Mouse (Mus musculus): ENCODE results near the gene Gm17349.

Gene Gm17349

DNA sequence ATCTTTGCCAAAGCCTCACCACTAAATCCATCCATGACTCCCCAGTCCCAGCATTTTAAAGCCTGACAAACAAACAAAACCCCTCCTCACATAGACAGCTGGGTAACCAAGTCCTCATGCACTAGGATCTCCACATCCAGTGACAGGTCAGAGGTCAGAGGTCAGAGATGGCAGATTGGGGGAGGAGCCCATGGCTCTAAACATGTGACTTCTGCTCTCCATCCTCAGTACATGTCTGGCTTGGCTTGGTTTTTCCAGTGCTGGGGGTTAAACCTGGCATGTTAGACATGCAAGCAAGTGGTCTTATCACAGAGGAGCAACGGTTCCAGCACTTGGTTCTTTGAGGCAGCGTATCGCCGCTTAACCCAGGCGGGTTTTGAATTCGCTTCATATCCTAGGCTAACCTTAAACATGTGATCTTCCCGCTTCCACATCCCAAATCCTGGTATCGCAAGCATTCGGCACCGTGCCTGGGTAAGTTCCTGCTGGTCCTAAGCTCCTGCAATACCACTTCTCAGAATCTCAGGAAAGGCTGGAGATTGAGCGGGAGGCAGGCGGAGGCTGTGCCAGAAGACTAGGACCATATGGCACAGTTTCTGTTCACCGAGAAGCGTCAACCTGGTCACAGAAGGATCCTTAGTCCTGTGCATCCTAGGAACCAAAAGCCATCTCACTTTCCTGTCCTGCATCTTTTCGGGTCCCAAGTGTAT lies 44.0 kb downstream of the Gm17349 start:
- no peak for DNase-seq (ENCODE audit: low read depth)

- DNase-seq (ENCODE audit: low read depth) = no peak
Observed at GRCm38 (mm10) chr15:99658437-99658836, 46.9 kb downstream of the Gm17349 start.

DNA sequence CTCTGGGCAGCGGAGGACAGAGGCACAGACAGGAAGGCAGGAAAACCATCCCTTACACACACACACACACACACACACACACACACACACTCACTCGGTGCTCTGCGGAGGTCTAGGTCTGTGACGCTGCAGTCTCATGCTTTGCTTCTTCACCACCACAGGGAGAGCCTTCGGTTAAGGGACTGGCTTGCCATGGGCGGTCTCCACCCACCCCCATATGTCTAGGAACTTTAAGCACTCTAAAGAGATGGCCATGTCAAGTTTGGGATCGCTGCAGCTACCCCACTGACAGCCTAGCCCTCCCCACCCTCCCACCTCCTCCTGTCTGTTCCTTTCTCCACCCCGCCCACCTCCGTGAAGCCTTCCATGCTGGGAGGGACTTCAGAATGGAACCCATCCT lies 49.3 kb downstream of the Gm17349 start:
- DNase-seq (ENCODE audit: low read depth) = no peak

DNA sequence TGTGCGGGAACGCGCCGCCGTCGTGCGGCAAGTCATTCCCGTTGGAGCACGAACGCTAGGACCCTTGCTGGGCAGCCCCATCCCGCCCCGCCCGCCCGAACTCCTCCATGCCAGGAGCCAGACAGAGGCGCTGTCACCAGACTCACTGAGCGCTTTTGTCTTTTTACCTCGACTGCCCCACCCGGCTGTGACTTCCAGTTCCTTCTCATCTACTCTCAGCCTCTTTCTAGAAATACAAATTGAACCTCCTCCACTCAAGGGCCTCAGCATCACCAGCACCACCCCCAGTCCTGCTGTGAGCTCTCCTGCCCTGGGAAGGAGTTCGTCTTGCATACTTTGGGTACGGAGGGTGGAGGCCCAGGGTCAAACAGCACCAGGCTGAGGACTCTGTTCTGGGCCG lies 51.4 kb downstream of the Gm17349 start:
- no peak for DNase-seq (ENCODE audit: low read depth)

GRCm38 (mm10) chr15:99653291-99653690 lies 52.0 kb downstream of the Gm17349 start:
- no peak for DNase-seq (ENCODE audit: low read depth)

Measured in fibroblast of lung, adult 2 months (primary cell).